Mouse (Mus musculus) hindbrain, embryonic 14.5 days (tissue): ENCODE data around the gene Hipk2. TPM values are rescaled to one million over a fixed set of nuclear protein-coding genes. Genes with fewer than 3 reads are reported as not detected.

Experiments used
- ATAC-seq: fragments of 200-750 bp; cut with Nextera tagmentation; 2 replicates; pipeline ENCODE4 v1.8.0; 2017; ENCODE audit warnings: moderate number of reproducible peaks, mild to moderate bottlenecking, moderate TSS enrichment, moderate library complexity; ENCODE audit not compliant: low FRiP score
- DNase-seq: peaks from one replicate; pipeline ENCODE4 v3.0.0-alpha.2; 2015; ENCODE audit warnings: low spot score
- H3K27ac ChIP-seq: fragments of 300-500 bp; sonication (generic); 2 replicates; pipeline ENCODE4 v1.5.1; 2014; ENCODE audit warnings: mild to moderate bottlenecking, moderate library complexity
- H3K27me3 ChIP-seq: fragments of 300-500 bp; sonication (generic); 2 replicates; pipeline ENCODE4 v1.6.1; 2014; ENCODE audit warnings: mild to moderate bottlenecking, low read length, mixed read lengths; ENCODE audit not compliant: control insufficient read depth, insufficient read depth
- H3K36me3 ChIP-seq: fragments of 300-500 bp; sonication (generic); replicated peaks from 2 replicates; pipeline ENCODE4 v1.6.1; 2014; ENCODE audit not compliant: control insufficient read depth, insufficient read depth
- H3K4me1 ChIP-seq: fragments of 300-500 bp; sonication (generic); replicated peaks from 2 replicates; pipeline ENCODE4 v1.6.1; 2014; ENCODE audit warnings: antibody characterized with exemption, low read length, mixed read lengths; ENCODE audit not compliant: control insufficient read depth, insufficient read depth
- H3K4me2 ChIP-seq: fragments of 300-500 bp; sonication (generic); replicated peaks from 2 replicates; pipeline ENCODE4 v1.6.1; 2014; ENCODE audit warnings: mild to moderate bottlenecking, moderate library complexity
- H3K4me3 ChIP-seq: fragments of 300-500 bp; sonication (generic); replicated peaks from 2 replicates; pipeline ENCODE4 v1.5.1; 2014; ENCODE audit warnings: mild to moderate bottlenecking, low read length
- H3K9ac ChIP-seq: fragments of 300-500 bp; sonication (generic); 2 replicates; pipeline ENCODE4 v1.6.1; 2014
- H3K9me3 ChIP-seq: fragments of 300-500 bp; sonication (generic); 2 replicates; pipeline ENCODE4 v1.6.1; 2016; ENCODE audit warnings: low read length; ENCODE audit not compliant: control insufficient read depth
- WGBS: fragments of 180-500 bp; shearing (Covaris S2); extraction: QIAGEN DNeasy Blood & Tissue Kit; methylation state at CpG from one replicate; pipeline ENCODE4 v1.1.7; 2014; 5-methylcytosine and 5-hydroxymethylcytosine counted together
- polyA plus RNA-seq: library from polyadenylated mRNA; unstranded; fragments of >200 nt; fragmentation: Nextera tagmentation; extraction: Ambion mirVana; gene quantifications from 2 replicates; pipeline ENCODE4 v1.2.1, GENCODE M21; 2014

Hipk2 gene
- polyA plus RNA-seq, 1 experiment from 2014 or later = 36.9 TPM

DNA sequence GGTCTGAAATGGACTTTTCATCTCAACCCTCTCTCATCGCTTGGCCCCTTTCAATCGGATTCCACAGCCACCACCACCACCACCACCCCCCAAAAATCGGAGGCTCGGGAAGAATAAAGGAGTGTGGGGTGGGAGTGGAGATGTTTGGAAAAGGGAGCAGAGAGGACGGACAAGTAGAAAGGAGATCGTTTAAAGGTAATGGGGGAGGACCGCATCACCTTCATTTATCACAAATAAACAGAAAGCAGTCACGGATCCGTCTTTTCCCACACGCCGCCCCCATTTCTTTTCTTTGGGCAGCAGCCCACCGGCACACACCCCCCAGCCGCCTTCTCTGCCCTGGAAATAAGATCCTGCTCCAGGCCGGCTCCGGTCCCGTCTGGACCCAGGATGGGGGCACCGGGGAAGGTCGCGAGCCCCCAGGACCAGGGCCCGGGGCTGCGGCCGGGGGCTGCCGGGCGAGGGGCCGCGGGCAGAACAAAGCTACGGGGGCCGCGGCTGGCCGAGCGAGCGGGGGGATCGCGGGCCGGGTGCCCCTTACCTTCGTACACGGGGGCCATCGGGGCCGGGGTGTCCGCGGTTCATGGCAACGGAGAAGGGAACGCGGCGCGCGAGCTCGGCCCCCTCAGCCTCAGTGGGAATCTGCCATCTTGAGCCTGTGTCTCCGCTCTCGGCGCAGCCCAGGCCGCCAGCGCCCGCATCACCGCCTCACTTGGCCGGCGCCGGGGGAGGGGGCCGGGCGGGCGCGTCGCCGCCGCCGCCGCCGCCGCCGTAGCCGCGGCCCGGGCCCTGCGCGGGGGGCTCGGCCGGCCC lies 501 bp downstream of the Hipk2 start, which contains the start of gene Tbxas1:
TSS of gene Tbxas1 (plus strand) at position 147 of the 813 bp plus-strand sequence.
- peak within 1 kb of the TSS; percentile 58 for H3K4me2 ChIP-seq
- ATAC-seq = peak; percentile 77
- H3K27ac ChIP-seq = peak within 1 kb of the TSS; percentile 98
- peak within 1 kb of the TSS; percentile 96 for H3K4me3 ChIP-seq
- no peaks in the 10 kb centered on the region for H3K36me3 ChIP-seq
- DNase-seq = peak; percentile 60
- peaks cover 36% of the 10 kb centered on the region for H3K4me1 ChIP-seq
- WGBS = 2% methylated on average over 55 of the region's 77 CpGs
- no peaks in the 10 kb centered on the region for H3K27me3 ChIP-seq
- no peaks in the 10 kb centered on the region for H3K9me3 ChIP-seq
- peak within 1 kb of the TSS; percentile 100 for H3K9ac ChIP-seq

DNA sequence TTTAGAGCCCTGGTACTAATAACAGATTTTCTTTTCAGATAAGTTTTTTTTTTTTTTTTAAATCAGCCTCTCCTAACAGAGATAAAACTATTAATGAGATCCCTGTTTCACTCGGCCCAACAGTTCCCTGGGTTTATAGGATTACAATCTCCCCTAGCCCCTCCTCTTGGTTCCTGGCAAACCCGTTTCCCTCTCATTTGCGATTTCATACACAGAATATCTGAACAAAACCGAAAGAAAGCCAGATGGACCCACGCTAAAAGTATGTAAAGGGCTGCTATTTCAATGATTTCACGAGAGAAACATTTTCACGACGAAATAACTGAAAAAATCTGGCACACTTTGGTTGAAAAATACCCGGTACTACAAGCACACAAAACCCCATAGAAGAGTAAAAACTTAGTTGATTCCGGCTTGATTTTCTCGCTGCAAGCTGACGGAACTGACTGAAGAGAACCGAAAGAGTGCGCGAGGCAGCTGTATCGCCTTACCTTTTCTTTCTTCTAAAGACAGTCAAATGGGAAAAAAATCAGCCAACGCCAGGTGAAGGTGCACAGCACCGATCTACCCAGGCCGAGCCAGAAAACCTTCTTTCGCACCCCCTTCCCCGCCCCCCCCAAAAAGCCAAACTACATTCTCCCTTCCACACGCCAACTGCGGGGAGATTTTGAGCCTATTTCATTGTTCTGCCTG lies 1.3 kb downstream of the Hipk2 start:
- ATAC-seq = no peak
- peak; percentile 45 for DNase-seq

DNA sequence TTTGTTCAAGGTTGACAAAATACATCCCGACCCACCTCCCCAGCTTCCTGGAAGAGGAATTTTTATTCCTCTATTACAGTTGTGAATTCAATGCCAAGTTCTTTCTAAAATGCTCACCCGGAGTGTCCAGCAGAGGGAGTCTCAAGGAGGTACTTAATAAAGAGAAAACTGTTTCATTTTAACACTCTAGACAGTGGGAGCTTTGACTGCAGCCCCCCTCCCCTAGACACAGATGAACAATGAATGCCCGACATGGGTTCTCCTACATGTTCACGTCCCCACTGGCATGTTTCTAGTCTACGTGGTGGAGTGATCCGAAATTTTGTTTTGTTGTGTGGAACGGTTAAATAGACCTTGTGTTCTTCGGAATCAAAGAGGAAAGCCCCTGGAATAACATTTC lies 1.9 kb downstream of the Hipk2 start:
- Histone ChIP-seq H3K27ac (peak overlapping the region; percentile 98; the same call in 1 of the 2 replicates), H3K36me3 (no peaks in the 10 kb centered on the region), H3K4me3 (peak overlapping the region; percentile 96), H3K27me3 (no peaks in the 10 kb centered on the region), H3K9ac (peak overlapping the region; percentile 100), H3K4me1 (peaks cover 41% of the 10 kb centered on the region), H3K4me2 (peak overlapping the region; percentile 58), H3K9me3 (no peaks in the 10 kb centered on the region)
- ATAC-seq (no peak), DNase-seq (peak; percentile 81)
- 3% methylated on average over 8 of the region's 8 CpGs for WGBS

More for the DNA sequence above, 1.3 kb downstream of the Hipk2 start:
- WGBS = under 1% methylated on average over 23 of the region's 23 CpGs
- Histone ChIP-seq H3K36me3 (no peaks in the 10 kb centered on the region), H3K27ac (peak overlapping the region; percentile 98), H3K4me2 (peak overlapping the region; percentile 58), H3K27me3 (no peaks in the 10 kb centered on the region), H3K9ac (peak overlapping the region; percentile 100), H3K9me3 (no peaks in the 10 kb centered on the region), H3K4me1 (peaks cover 41% of the 10 kb centered on the region), H3K4me3 (peak overlapping the region; percentile 96)

DNA sequence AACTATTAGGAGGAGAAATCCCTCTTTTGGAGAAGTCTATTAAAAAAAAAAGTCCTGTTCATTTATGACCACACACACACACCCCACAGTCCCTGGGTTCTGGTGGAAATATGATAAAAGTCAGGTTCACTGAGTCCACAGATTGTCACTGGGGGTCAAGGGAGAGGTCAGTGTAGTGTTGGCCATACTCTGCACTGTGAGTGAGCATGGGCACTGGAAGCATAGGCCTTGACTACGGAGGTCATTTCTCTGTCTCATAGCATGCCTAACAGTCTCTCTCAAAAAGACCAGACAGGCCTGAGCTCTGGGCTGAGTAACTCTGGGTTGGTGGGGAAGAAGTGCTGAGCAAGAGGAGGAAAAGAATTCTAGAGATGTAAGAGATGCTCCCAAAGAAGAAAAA lies 2.6 kb downstream of the Hipk2 start:
- H3K4me1 ChIP-seq = peaks cover 41% of the 10 kb centered on the region
- no peaks in the 10 kb centered on the region for H3K36me3 ChIP-seq
- DNase-seq (no peak), ATAC-seq (no peak)
- H3K4me3 ChIP-seq = peak overlapping the region; percentile 96
- H3K27ac ChIP-seq = no peak overlapping the region
- WGBS = 58% methylated on average over 1 of the region's 1 CpGs
- no peaks in the 10 kb centered on the region for H3K27me3 ChIP-seq
- no peaks in the 10 kb centered on the region for H3K9me3 ChIP-seq
- H3K9ac ChIP-seq = peak overlapping the region; percentile 100; the same call in 1 of the 2 replicates
- peak overlapping the region; percentile 58 for H3K4me2 ChIP-seq

DNA sequence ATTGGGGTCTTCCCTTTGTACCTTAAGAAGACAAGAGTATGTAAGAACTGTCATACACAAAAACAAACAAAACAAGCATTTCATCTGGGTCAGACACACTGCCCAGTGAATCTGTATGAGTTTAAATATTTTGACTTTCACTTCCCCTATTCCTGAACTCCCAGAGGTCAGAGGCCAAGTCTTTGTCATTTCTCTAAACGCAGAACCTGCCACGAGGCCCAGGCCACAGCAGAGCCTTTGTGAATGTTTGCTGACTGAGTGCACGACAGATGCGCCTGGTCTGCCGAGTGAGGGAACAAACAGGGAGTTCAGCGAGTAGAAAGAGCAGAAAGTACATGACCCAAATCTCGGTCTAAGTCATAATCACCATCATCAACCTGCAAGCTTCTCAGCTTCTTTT lies 4.9 kb downstream of the Hipk2 start:
- H3K4me1 ChIP-seq = peaks cover 51% of the 10 kb centered on the region
- H3K27ac ChIP-seq = no peak overlapping the region
- H3K4me3 ChIP-seq = no peak overlapping the region
- H3K9me3 ChIP-seq = no peaks in the 10 kb centered on the region
- ATAC-seq (no peak), DNase-seq (no peak)
- 12% methylated on average over 7 of the region's 7 CpGs for WGBS
- 0 out of 2 replicates have a peak overlapping the region, but pooled peaks have one; percentile 13 for H3K4me2 ChIP-seq
- H3K9ac ChIP-seq = no peak overlapping the region
- no peaks in the 10 kb centered on the region for H3K27me3 ChIP-seq
- H3K36me3 ChIP-seq = no peaks in the 10 kb centered on the region

DNA sequence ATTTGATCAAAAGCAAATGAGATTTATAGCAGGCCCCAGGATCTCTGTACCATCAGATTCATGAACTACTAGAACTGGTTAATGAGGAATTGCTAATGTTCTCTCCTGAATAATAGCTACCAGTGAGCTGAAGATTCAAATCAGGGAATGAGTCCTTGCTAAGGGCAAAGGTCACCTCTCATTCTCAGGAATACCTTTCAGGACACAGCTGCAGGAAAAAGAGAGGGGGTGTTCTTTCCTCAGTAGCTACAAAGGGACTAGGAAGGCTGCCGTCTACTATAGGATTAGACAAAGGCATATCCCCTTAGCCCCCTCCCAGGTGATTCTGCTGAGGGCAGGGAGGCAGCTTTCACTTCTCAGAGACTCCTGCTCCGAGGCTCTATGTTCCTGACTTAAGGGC lies 5.9 kb downstream of the Hipk2 start:
- H3K27ac ChIP-seq = no peak overlapping the region
- DNase-seq = no peak
- H3K4me2 ChIP-seq = no peak overlapping the region
- no peaks in the 10 kb centered on the region for H3K9me3 ChIP-seq
- no peak for ATAC-seq
- H3K4me1 ChIP-seq = peaks cover 51% of the 10 kb centered on the region
- no peaks in the 10 kb centered on the region for H3K36me3 ChIP-seq
- no peaks in the 10 kb centered on the region for H3K27me3 ChIP-seq
- WGBS = 15% methylated on average over 2 of the region's 2 CpGs
- H3K4me3 ChIP-seq = no peak overlapping the region
- no peak overlapping the region for H3K9ac ChIP-seq

DNA sequence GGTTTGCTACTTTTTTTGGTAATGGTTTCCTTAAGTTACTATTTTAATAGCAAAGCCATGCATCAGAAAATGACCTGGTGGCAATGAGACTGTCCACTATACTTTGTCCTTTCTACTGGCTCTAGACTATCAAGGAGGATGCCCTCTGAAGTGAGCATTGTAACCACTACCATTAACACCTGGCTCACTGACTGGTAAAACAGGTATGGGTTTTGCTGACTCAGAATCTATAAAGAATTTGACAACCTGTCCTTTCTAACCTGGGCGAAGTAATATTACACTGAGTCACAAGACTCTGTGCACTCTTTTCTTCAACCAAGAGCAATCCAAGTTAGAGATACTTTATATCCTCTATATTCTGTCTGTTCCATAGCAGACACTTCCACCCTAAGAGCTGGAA lies 7.0 kb downstream of the Hipk2 start:
- DNase-seq (no peak), ATAC-seq (no peak)
- no peaks in the 10 kb centered on the region for H3K36me3 ChIP-seq
- peaks cover 51% of the 10 kb centered on the region for H3K4me1 ChIP-seq
- H3K4me2 ChIP-seq = no peak overlapping the region
- no peaks in the 10 kb centered on the region for H3K27me3 ChIP-seq
- no peaks in the 10 kb centered on the region for H3K9me3 ChIP-seq
- H3K27ac ChIP-seq = no peak overlapping the region
- 88% methylated on average over 1 of the region's 1 CpGs for WGBS
- H3K9ac ChIP-seq = no peak overlapping the region
- no peak overlapping the region for H3K4me3 ChIP-seq

DNA sequence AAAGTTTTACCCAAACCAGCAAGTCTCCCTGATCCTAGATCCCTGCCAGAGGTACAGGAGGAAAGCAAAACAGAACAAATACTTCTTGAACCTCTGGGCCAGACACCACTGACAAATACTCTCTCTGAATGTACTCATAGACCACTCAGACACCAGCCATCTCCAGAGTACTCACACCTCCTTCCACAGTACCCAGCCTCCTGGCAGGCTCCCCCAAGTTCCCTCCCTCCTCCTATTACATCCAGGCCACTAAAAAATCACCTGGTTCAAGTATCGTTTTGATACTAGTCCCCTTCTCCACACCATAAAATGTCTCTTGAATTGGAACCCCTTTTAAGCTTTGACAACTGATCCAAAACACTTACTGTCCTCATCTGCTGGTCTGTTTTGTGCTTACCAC lies 8.7 kb downstream of the Hipk2 start:
- ATAC-seq = no peak
- 41% methylated on average over 1 of the region's 1 CpGs for WGBS
- Histone ChIP-seq H3K4me2 (no peak overlapping the region), H3K27me3 (no peaks in the 10 kb centered on the region), H3K36me3 (no peaks in the 10 kb centered on the region), H3K27ac (no peak overlapping the region), H3K9ac (no peak overlapping the region), H3K4me3 (no peak overlapping the region), H3K9me3 (no peaks in the 10 kb centered on the region), H3K4me1 (peaks cover 39% of the 10 kb centered on the region)
- no peak for DNase-seq

DNA sequence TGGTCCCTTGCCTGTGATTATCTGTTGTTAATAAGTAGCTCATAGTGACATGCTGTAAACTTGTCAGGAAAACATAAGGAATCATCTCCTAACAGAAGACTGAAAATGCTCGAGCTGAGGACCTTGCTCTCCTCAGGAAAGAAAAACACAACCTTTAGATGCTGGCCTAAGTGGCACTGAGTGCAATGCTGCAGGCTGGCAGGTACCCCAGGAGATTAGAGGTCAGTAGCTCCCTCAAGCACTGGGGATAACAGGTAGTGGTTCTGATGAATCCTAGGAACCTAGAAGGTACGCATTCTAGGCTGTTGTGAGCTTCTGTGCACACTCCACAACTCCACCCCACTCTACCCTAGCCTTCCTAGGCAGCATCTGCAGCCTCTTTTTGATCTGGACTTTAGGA lies 9.2 kb downstream of the Hipk2 start:
- no peak overlapping the region for H3K9ac ChIP-seq
- no peak overlapping the region for H3K4me3 ChIP-seq
- no peak for ATAC-seq
- H3K4me2 ChIP-seq = no peak overlapping the region
- peaks cover 34% of the 10 kb centered on the region for H3K4me1 ChIP-seq
- WGBS = 75% methylated on average over 2 of the region's 2 CpGs
- no peaks in the 10 kb centered on the region for H3K27me3 ChIP-seq
- H3K36me3 ChIP-seq = no peaks in the 10 kb centered on the region
- H3K27ac ChIP-seq = no peak overlapping the region
- DNase-seq = no peak
- no peaks in the 10 kb centered on the region for H3K9me3 ChIP-seq
